Mouse (Mus musculus): ENCODE results near the gene Osbpl6.

Osbpl6 gene

GRCm38 (mm10) chr2:76421411-76421924 is 15.2 kb downstream of the Osbpl6 start:
- DNase-seq (ENCODE audit: low spot score): no peak

- no peak for DNase-seq (ENCODE audit: low spot score)
Observed at GRCm38 (mm10) chr2:76426816-76427215, 20.5 kb downstream of the Osbpl6 start.

DNA sequence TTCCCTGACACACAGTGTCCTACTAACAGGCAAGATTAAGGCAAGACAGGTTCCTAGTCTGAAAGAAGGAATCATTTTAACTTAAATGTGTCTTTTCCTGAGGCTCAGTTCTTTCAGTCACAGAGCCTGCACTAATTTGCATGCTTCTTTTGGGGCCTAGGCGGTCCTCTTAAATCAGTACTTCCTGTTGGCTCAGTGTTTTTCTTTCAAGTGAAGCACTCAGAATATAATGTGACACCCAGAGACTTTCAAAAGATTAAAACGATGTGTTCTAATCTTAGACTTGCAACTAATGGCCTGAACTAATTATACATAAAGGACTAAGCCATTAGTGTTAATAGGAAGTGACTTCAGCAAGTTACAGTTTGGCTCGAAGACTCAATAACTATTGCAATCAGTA is 23.0 kb downstream of the Osbpl6 start:
- DNase-seq (ENCODE audit: low spot score): no peak

DNA sequence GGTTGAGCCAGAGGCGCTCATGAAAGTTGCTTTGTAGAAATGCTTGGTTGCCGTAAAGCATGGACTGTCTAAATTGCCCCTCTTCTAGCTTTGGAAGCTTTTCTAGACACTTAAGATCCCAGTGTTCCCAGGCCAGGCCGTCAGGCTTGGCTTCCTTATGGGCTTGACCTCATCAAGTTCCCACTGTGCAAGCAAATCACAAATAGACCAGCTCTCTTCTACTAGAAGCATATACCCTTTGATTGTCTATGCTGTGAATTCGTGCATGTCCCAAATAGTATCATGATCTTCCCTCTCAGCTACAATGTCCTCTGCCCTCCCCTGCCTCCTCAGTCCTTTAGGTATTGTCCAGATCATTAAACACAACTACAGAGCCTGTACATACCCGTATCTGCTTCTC is 23.5 kb downstream of the Osbpl6 start:
- no peak for DNase-seq (ENCODE audit: low spot score)

GRCm38 (mm10) chr2:76430539-76430938 is 24.2 kb downstream of the Osbpl6 start:
- no peak for DNase-seq (ENCODE audit: low spot score)

- no peak for DNase-seq (ENCODE audit: low spot score)
Observed at GRCm38 (mm10) chr2:76434224-76434623, 27.9 kb downstream of the Osbpl6 start.

- no peak for DNase-seq (ENCODE audit: low spot score)
Observed at GRCm38 (mm10) chr2:76435667-76436239, 29.4 kb downstream of the Osbpl6 start.

- DNase-seq (ENCODE audit: low spot score): no peak
Observed at GRCm38 (mm10) chr2:76437372-76437771, 31.1 kb downstream of the Osbpl6 start.

GRCm38 (mm10) chr2:76439540-76439939 is 33.2 kb downstream of the Osbpl6 start:
- no peak for DNase-seq (ENCODE audit: low spot score)

GRCm38 (mm10) chr2:76442086-76442485 is 35.8 kb downstream of the Osbpl6 start:
- no peak for DNase-seq (ENCODE audit: low spot score)

DNA sequence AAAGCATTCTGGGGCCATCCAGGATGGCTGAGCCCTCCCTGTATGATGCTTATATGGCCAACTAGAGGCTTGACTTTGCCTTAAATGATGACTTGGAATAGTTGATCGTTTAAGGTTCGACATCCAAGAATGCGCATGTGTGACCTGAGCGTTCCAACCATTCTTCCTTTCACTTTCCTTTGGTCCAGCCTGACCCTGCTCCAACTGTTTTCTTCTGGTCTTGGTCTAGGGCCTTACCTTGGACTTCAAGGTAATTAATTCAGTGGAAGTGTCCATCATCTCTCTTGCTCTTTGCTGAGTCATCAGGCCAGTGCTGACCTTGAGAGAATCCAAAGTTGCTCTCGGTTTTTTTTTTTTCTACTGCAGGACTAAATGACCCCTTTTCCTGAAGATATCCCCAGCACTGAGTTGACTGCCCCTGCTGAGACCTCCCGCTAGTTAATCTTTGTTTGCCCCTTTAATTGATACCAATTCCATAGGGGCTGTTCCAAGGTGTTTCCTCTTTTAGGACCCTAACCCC is 43.6 kb downstream of the Osbpl6 start:
- DNase-seq (ENCODE audit: low spot score): no peak

DNA sequence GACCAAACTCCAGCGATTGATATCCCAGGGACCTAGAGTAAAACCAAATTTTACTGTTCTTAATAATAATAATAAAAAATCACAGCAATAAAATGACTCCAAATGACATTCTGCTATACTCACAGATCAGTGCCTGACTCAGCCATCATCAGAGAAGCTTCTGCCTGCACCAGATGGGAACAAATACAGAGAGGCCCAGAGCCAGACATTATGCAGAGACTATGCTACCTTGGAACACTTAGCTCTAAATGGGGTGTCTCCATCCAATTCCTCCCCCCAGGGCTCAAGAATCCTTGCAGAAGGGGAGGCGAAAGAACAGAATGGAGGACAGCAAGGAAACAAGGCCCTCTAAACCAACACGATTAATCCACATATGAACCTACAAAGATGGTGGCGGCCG is 60.4 kb downstream of the Osbpl6 start:
- DNase-seq (ENCODE audit: low spot score): no peak

- DNase-seq (ENCODE audit: low spot score): no peak
Observed at GRCm38 (mm10) chr2:76468204-76468603, 61.9 kb downstream of the Osbpl6 start.

GRCm38 (mm10) chr2:76469091-76469750 is 62.9 kb downstream of the Osbpl6 start:
- DNase-seq (ENCODE audit: low spot score): no peak

DNA sequence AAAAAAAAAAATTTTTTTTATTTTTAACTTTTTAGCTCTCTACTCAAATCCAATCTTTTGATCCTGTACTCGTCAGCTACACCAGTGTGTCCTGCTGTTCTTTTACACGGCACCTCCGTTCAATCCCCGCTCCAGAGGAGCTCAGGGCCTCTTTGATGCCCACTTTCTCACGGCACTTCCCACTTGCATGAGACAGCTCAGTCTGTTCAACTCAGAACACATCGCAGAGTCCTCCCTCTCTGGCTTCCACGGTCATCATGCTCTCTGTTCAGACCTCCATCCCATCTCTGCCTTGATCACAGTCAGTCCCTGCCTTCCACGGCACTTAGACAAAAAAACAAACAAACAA is 63.4 kb downstream of the Osbpl6 start:
- DNase-seq (ENCODE audit: low spot score): no peak

DNA sequence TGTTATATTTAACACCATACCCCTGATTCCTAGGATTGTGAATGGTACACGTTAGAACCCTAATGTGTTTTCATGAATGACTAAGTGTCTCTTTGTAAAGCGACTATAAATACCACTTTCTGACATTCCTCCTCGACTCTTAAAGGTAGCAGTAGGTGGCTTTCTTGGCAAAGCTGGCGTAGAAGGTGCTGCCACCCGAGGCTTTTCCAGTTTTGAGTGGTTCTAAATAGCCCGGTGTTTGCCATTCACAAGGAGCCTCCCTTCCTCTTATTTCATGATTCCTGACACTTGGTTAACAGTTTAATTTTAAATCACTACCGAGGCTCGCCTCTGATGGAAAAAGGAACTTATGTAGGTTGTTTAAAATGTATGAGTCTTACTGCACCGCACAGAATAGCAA is 64.1 kb downstream of the Osbpl6 start:
- DNase-seq (ENCODE audit: low spot score): no peak

- no peak for DNase-seq (ENCODE audit: low spot score)
Observed at GRCm38 (mm10) chr2:76475788-76476187, 69.5 kb downstream of the Osbpl6 start.

- no peak for DNase-seq (ENCODE audit: low spot score)
Observed at GRCm38 (mm10) chr2:76488764-76489163, 82.5 kb downstream of the Osbpl6 start.

GRCm38 (mm10) chr2:76490198-76490597 is 83.9 kb downstream of the Osbpl6 start:
- DNase-seq (ENCODE audit: low spot score): no peak

DNA sequence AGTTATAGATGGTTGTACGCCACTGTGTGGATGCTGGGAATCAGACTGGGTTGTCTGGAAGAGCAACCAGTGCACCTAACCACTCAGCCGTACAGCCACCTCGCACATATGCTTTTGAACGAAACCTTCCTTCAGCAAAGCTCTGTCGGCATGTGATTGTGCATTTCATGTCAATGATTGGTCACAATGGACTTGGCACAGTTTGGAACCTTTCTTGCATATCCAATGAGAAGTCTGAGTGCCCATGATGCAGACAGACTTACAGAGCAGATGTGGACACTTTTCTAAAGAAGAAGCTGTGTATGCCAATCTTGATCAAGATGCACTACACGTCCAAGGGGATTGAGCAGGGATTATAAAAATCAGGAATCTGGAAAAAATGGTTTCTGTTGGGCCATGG is 85.1 kb downstream of the Osbpl6 start:
- DNase-seq (ENCODE audit: low spot score): no peak

- no peak for DNase-seq (ENCODE audit: low spot score)
Observed at GRCm38 (mm10) chr2:76492224-76492623, 85.9 kb downstream of the Osbpl6 start.

- DNase-seq (ENCODE audit: low spot score): no peak
Observed at GRCm38 (mm10) chr2:76496006-76496748, 89.9 kb downstream of the Osbpl6 start.

GRCm38 (mm10) chr2:76496749-76497140 is 90.4 kb downstream of the Osbpl6 start:
- DNase-seq (ENCODE audit: low spot score): no peak

Data from urinary bladder, postnatal 10 days (tissue).